Mouse (Mus musculus): ENCODE measurements around the gene Hus1b.
A peak's percentile ranks its signal among the peaks of the same experiment; 100 is the strongest.

Gene Hus1b

DNA sequence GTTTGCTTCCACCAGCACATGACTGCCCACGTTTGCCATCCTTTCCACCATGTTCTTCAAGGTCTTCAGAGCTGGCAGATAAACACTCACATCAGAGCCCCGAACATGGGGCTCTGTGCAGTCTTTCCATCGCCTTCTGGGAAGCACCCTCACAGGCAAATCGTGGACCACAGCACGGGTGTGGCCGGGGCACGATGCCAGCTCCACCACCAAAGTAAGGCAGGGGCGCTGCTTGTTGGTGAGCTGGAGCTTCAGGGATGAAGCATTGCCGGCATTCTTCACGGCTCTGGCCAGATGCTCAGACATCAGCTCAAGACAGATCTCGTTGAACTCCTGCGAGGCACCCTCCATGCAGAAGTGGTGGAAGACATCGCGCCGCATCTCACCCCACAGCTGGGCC, 430 bp downstream of the Hus1b start:
- DNase-seq (ENCODE audit: low read depth), result no peak

GRCm38 (mm10) chr13:30945788-30946187, 1.8 kb downstream of the Hus1b start:
- DNase-seq (ENCODE audit: low read depth), result no peak

- DNase-seq (ENCODE audit: low read depth), result peak; percentile 30
Observed at GRCm38 (mm10) chr13:30932972-30933371, 14.6 kb downstream of the Hus1b start.

DNA sequence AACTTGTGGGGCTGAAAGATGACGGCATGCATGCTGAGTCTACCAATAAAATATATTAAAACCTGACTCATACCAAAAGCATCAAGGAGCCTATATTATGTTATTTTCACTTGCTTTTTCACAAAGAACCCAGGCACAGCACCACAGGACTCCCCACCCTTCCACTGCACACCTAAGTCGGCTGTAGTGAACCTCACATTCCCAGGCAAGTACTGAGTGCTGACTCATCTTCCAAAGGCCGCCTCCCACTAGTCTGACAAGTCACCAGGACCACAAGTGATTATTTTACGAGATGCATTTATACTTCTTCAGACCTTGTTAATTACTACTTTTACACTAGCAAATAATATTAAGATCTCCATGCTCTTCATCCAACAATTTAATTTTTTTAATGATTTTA, 15.9 kb downstream of the Hus1b start:
- DNase-seq (ENCODE audit: low read depth), result peak; percentile 31

DNA sequence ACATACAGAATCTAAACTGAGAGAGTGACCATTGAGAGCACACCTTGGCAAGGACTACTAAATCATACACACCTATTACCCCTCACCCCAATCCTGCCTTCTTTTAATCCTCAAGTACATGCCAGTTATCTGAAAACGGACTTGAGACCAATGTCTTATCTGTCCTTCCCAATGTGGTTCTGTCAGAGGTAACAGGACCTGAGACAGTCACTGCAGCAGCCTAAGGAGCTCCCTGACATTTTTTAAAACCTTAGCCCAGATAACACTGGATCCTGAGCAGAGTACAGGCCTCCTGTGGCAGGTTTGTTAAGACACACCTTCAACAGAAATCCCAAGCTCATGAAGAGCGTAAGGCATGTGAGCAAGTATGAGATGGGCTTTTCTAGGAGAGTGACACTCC, 18.4 kb downstream of the Hus1b start:
- no peak for DNase-seq (ENCODE audit: low read depth)

DNA sequence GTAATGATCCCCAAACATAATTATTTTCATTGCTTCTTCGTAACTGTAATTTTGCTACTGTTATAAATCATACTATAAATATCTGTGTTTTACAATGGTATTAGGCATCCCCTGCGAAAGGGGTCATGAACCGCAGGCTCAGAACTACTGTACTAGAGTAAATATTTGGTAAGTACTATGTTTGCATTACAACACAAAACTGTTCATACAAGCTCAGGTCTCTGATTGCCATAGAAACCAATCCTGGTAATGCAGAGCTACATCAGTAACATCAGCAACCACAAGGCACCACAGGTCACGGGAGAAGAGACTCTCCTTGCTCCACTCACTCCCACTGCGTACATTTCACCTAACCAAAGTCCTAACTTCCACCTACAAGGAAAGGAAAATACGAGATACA, 23.3 kb downstream of the Hus1b start:
- no peak for DNase-seq (ENCODE audit: low read depth)

DNA sequence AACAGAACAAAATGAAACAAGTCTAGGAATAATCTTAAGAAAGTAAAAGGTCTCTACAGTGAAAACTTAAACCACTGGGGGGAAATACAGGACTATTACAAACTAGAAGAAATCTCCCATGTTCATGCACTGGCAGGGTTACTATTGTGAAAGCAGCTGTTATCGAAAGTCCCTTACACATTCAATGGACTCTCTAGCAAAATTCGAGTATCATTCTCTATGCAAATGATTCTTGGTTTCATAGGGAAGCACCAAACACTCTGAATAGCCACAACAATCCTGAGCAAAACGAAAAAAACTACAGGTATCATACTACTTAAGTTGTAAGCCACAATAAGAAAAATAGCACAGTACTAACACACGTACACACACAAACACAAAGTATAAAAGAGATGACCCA, 25.6 kb downstream of the Hus1b start:
- DNase-seq (ENCODE audit: low read depth), result no peak

GRCm38 (mm10) chr13:30913757-30914156, 33.8 kb downstream of the Hus1b start:
- peak; percentile 26 for DNase-seq (ENCODE audit: low read depth)

DNA sequence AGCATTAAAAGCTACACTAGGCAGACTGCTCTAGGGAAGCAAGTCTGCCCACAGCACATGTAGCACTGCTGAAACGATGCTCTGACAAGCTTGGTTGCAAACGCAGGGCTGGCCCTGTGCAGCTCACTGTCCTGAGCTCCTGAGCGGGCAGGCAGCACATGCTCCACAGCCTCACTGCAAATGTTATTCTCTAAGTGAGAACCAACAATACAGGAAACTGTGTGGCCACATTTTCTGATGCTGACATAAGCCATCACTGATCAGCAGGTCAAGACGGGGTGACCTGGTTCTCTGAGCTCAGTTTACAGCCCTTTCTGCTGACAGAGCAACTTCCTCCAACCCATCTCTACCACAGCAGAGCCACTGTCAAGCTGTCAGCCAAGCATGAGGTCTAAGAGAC, 34.5 kb downstream of the Hus1b start:
- peak; percentile 60 for DNase-seq (ENCODE audit: low read depth)

- no peak for DNase-seq (ENCODE audit: low read depth)
Observed at GRCm38 (mm10) chr13:30911931-30912625, 35.5 kb downstream of the Hus1b start.

GRCm38 (mm10) chr13:30910889-30911288, 36.7 kb downstream of the Hus1b start:
- DNase-seq (ENCODE audit: low read depth), result no peak

GRCm38 (mm10) chr13:30902286-30902685, 45.3 kb downstream of the Hus1b start:
- no peak for DNase-seq (ENCODE audit: low read depth)

DNA sequence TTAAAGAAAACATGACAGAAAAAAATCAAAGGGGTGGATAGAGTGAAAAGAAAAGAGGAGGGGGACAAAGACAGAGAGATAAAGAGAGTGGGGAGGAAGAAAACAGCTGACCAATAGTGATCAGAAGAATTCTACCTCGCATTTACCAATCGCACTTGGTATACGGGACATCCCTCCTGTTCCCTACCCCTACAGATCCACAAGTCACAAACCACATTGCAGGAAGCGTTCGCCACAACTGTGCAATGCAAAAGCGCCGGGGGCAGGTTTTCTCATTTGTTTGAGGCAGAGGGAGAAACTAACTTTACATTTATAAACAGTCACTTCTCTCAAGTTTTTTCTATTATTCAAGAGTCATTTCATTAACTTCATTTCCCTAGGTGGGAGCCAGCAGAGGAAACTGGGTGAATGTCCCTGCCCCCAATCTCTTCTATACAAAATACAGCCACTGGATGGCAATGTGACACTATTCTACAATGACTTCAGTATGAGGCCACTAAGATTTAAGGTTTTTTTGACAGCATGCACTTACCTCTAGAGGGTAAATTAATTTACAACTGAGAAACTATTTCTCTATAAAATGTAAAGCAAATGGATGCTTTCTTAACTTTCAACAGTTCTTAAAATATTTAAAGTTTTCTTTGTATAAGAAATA, 46.0 kb downstream of the Hus1b start:
- DNase-seq (ENCODE audit: low read depth), result peak; percentile 62

Measured in 416B (cell line).